Mouse (Mus musculus): ENCODE data around the gene Fyb2.
"Not testable (repeated sequence)": the region's sequence is repeated elsewhere in the genome, so short reads cannot be mapped to it uniquely, and the experiment has no call there.

Fyb2 gene

DNA sequence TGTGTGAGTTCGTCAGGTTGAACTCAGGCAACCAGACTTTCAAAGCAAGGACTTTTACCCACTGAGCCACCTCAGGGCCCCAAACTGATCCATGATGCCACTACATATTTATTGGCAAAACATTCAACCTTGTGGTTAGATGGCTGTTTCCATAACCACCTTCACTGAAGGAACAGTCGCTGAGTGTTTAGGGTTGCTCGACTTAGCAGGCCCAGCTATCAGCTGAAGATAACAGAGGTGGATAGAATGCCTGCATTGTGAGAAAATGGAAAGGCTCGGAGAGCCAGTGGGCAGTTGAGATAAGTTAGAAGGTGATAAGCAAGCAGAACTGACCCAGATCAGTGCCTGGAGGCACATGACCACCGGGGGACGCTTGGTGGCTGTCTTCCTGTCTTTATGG, 26.3 kb downstream of the Fyb2 start:
- no peak for DNase-seq (ENCODE audit: low read depth, low spot score)

DNA sequence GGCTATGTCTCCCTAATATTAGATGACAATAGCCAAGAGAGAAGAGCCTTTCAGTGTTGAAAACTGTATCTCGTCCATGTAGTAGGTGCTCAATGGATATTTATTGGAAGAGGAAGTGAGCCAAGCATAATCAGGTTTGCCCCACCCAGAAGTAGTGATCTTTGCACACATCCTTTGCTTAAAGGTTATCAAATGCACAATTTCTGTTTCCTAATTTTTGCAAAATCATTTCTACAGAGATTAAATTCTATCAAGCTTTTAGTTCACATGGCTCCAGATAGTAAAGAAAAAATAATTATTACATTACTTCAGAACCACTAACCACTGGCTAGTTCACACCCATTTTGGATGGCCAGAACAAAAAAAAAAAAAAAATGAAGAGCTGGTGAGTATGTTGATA, 28.6 kb downstream of the Fyb2 start:
- DNase-seq (ENCODE audit: low read depth, low spot score), result no peak

DNA sequence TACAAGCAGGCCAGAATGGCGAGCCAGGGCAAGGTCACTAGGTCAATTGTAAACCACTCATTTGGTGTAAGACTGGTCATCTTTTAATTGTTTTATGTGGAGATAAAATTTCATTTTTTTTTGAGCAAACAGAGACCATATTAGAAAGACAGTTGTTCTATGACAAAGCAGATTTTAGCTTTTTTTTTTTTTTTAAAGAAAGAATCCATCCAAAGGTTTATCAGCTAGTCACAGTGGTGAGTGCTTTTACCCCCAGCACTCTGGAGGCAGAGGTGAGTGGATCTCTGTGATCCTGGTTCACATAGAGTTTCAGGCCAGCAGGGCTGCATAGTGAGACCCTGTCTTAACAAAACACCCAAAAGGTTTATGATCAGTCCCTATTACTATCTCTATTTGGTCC, 31.2 kb downstream of the Fyb2 start:
- DNase-seq (ENCODE audit: low read depth, low spot score), result no peak

DNA sequence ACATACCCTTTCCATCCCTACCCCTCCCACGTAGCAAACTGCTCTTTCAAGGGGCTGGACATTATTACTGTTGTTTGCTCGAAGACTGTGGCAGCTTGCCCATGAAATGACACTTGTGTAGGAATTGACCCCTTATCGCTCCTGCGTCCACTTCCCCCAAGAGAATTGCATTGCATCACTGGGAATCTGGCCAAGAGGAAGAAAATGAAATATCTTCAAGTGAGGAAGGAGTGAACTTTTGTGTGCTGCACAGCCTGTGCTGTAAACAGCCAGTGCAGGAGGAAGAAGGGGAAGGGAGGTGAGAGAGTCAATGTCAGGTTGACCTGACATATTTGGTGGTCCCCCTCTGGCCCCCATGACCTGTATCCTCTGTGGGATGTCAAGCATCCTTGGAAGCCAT, 35.6 kb downstream of the Fyb2 start:
- no peak for DNase-seq (ENCODE audit: low read depth, low spot score)

DNA sequence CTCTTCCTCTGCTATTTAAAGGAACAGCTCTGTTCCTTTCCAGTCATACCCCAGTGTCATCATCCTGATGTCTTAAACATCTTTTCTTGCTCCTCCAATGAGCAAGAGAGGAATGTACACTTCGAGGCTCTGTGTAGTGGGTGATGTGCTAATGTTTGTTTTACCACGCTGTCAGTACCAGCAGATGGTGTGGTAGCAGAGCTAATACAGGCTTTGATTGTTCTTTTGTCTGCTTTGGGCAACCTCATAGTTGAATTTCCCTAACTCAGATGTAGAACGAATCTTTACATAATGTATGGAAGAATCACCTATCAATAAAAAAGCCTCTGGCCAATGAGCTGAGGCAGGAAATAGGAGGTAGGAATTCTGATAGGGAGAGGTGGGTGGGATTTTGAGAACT, 36.0 kb downstream of the Fyb2 start:
- no peak for DNase-seq (ENCODE audit: low read depth, low spot score)

DNA sequence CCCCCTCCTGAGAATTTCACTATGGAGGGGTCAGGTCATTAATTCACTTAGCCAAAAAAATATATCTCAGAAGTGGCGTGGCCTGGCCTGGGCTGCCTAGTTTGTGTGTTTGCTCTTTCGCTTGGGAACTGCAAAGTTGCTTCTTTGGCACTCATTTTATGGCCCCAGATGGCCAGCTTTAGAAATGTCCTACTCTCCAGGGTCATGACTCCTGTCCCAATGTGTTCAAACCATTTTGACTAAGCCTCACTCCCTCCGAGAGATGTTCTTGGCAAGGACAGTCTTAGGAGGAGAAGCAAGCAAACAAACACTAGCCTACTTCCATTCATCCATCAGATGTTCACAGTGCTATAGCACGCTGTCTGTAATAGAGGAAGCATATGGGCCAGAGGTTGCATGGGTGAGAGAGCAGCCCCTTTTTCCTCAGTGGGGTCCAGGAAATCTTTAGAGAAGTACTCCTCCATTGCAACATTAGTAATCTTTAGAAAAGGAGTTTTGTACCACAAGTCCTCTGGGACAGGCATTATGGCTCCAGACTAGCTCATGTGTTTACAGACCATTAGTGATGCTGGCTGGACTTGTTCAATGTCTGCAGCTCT, 38.1 kb downstream of the Fyb2 start:
- no peak for DNase-seq (ENCODE audit: low read depth, low spot score)

DNA sequence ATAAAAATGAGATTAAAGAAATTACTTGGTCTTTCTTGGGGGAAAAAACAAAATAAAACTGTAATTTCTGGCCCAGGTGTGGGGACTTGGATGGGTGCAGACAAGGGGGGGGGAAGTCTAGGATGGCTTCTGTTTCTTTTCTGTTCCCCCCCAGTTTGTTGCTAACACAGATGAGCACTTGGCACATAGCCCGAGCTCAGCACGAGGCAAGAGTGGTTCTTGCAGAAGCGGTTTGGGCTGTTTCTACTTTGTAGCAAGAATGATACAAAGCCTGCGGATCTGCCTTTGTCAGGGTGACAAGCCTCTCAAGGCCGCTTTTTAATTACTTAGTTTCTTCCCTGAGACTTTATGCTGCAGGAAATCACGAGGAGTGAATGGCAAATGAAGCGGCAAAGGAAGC, 43.4 kb downstream of the Fyb2 start:
- DNase-seq (ENCODE audit: low read depth, low spot score), result no peak

DNA sequence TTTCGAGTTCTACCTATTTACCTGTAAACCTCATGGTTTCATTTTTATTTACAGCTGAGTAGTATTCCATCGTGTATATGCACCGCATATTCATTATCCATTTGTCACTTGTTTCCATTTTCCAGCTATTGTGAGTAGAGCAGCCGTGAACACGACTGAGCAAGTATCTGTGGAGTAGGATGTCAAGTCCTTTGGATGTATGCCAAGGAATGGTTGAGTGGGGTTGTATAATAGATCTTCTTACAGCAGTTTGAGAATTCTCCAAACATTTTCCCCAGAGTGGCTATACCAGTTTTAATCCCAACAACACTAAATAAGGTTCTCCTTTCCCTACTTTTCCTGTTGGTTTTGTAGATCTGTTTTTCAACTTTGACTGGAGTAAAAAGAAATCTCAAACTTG, 48.2 kb downstream of the Fyb2 start:
- DNase-seq (ENCODE audit: low read depth, low spot score), result no peak

DNA sequence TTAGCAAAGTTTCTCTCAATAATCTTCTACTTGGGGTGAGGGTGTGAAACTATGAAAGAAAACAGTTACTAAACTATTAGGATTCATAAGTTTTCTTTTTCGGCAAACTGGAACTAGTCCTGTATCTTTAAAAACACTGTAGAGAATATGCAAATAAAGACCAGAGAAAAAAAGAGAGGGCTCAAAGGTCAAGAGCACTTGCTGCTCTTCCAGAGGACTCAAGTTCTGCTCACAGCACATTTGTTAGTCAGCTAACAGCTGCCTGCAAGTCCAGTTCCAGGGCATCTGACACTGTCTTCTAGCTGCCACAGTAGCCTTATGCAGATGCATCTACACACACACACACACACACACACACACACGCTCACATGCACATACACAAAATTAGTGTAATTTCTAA, 59.4 kb downstream of the Fyb2 start:
- DNase-seq (ENCODE audit: low read depth, low spot score), result no peak

DNA sequence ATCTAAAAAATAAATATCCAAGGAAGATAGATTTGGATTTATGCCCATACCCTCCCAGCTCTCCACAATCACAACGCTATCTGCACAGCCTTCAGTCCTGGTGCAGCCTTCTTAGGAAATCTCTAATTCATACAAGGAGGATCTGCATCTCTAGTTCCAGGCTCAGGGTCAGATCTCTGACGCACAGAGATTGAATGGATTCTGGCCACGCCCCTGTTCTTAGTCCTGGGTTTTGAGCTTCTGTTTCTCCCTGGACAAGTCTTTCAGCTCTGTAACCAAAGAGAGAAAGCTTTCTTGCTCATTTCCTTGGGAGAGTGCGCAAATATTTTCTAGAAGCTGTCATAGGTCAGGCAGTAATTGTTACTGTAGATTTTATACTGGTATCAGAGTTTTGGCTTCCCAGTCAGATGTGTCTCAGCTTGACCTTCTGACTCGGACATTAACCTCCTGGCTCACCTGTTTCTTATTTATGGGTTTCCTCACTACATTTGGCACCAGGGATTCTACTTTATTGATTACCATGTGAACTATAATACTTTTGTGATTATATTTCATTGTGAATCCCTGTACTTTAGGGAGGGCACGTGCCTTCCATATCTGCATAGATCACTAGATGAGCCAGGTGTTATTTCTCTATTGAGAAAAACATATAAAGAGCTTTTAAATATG, 62.0 kb downstream of the Fyb2 start:
- DNase-seq (ENCODE audit: low read depth, low spot score), result no peak

DNA sequence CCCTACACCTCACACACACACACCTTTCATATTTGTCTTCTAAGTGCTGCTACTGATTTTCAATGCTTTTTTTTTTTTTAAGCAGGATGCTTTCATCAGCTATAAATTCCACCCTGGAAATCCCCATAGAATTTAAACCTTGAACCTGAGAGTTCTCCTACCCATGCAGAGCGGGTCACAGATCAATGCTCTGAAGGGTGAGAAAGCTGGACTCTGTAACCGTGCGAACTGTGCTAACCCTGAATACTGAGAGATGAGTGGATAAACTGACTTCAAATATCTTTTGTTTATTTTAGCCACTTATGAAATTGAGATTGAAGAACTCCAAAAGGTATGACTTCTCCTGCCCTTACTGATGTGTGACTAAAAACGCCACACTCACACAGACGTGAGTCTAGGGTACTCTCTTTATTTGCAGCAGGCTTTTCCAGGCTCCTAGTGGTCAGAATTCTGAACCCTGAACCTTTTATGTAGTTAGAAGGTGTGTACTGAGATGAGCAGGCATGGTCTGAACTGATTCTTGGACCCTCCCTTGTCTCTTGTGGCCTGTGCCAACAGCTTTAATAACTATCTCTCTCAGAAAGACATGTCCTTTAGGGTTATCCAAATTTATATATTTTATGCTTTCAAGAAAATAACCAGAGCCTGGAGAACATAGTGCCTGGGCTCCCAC, 72.8 kb downstream of the Fyb2 start:
- DNase-seq (ENCODE audit: low read depth, low spot score), result no peak

DNA sequence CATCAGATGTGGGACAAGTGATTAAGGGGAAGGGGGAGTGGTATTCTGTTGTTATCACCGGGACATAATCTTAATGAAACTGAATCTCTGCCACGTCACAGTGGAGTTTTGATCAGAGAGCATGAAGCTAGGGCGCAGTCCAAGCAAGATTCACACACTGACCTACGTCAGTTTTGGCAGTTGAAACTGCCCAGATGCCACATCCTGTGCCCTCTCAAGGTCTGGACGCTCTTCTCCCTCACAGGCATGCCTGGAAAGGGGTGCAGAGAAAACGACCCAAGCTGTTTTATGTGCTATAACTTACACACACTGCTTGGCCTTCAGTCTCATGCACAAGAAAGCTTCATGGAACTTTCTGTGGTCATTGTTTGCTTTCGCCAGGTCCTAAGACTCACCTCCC, 74.4 kb downstream of the Fyb2 start:
- DNase-seq (ENCODE audit: low read depth, low spot score), result no peak

DNA sequence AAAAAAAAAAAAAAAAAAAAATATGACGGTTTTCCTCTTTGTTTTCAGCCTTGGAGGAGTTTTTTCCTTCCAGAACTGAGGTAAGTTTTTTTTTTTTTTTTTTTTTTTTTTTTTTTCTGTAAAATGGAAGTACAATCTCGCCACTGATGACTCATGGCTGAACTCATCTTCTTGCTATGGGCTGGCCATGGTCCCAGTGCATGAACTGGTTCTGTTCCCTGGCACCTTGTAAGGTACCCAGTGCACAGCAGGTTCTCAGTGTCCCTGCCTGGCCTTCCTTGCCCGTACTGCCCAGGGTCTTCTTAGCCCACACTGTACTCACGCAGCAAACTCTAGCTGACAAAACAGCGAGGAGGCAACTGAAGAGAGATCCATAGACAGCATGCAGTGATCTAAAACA, 74.8 kb downstream of the Fyb2 start:
- peak; percentile 84 for DNase-seq (ENCODE audit: low read depth, low spot score)

DNA sequence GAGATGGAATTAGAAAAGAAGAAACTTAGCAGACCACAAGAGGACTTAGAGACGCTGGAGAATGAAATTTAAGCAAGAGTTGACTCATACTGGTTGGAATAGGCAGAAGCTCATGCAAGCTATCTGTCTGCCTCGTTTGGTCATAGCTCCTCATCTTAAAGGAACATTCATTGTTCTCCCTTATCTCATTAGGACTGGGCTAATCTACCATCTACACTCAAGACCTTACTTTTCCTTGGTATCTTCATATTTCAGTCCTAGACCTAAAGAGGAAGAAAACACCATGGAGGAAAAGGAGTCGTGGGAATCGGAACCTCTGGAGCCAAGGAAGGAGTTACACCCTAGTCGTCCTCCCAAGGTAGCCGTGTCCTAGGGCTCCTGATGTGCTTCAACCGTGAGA, 75.5 kb downstream of the Fyb2 start:
- no peak for DNase-seq (ENCODE audit: low read depth, low spot score)

DNA sequence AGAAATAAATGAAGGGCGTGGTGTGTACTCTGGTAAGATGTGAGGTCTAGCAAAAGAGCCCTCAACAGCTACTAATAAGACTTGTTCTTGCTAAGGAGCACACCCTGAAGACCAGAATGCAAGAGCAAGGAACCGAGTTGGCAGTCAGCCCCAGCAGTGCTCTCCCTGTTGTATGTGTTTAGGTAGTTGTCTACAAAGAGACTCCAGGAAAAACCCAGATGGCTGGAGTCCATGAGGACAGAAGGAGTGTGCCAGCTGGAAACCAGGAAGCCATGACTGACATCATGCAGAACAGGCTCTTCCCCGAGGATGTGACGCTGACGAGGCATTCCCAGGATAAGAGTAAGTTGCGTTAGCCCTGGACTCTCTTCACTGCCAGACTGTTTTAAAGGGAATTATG, 76.8 kb downstream of the Fyb2 start:
- no peak for DNase-seq (ENCODE audit: low read depth, low spot score)

DNA sequence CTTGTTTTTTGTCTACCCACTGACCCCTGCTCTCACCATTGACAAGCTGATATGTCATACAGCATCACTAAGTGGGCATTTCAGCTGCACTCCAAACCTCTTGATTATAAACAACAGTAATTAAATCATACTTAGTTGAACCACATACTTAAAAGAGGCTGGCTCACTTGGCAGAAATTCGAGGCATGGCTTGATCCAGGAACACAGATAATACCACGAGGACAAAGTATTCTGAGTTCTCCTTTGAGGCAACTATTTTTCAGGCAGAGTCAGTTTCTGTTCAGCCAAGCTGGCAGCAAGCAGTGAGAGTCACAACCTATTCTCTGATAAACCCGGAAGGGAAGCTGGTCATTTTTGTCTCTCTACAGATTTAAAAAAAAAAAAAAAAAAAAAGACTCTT, 77.4 kb downstream of the Fyb2 start:
- no peak for DNase-seq (ENCODE audit: low read depth, low spot score)

DNA sequence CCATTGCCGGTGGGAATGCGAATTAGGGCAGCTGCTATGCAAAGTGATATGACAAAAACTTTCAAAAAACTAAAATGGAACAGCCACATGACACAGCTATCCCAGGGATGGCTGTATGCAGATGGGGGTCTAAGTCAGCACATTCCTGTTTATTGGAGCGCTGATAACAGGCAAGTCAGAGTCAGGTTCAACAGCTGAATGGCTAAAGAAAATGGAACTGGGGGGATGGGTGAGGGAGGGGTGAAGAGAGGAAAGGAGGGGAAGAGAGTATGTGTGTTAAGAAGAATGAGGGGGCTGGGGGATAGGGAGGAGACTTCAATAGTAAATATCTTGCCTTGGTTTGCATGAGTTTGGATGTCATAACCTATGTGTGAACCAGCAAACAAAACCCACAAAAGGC, 79.0 kb downstream of the Fyb2 start:
- DNase-seq (ENCODE audit: low read depth, low spot score), result no peak

DNA sequence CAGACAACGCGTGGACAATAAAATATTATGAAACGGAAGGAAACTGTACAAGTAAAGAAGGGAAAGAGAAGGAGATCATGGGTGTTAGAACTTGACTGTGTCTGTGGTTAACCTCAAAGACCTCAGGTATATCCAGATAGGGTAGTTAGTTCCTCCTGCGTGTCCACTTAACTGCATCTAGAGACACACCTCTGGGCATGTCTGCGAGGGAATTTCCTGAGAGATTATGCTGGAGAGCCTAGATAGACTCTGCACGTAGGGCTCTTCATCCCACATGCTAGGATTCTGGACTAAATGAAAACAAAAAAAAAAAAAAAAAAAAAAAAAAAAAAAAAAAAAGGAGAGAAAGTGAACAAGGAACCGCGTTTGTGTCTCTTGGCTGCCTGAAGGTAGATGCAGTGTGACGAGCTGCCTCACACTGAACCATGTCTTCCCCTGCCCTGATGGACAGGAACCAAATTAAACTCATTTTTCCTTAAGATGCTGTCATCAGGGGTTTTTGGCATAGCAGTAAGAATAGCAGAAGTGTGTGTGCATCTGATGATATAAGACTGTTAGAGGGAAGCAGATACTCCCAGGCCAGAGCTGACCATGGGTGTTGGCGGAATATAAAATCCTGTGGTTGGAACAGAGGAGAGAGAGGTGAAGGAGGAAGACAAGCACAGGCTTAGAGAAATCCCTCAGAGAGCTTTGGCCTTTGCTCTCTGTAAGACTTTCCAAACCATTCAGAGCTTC, 80.1 kb downstream of the Fyb2 start:
- no peak for DNase-seq (ENCODE audit: low read depth, low spot score)

DNA sequence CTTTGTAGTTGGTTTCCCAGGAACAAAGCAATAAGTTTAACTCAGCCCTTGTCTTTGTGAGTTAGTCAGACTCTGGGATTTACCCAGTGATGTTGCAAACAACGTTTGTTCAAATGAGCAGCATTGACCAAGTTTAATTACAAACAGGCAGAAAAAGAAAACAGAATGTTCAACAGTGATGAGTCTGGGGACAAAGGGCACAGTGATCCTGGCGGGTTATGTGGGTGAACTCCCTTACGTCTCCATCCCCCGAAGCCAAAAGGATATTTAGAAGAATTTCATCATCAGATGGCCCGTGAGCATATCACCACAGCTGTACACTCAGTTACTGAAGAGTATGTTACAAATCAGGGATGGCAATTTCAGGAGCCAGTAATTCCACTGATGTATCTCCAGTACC, 86.4 kb downstream of the Fyb2 start:
- no peak for DNase-seq (ENCODE audit: low read depth, low spot score)

DNA sequence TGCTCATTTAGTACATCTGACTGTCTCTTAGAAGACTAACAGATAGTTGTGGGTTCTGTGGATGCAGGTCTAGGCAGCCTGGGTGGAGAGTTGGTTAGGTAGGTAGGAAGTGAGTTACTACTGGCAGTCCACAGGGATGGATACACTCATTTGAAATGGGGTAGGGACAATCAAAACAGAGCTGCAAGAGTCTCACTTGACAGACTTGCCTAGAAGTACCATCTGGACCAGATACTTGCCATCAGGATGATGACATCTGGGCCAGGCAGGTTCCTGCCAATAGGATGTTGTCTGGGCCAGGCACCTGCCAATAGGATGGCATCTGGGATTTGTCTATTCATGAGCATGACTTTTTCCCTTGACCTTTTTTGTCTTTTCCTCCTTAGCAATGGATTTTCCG, 88.5 kb downstream of the Fyb2 start:
- DNase-seq (ENCODE audit: low read depth, low spot score), result no peak

DNA sequence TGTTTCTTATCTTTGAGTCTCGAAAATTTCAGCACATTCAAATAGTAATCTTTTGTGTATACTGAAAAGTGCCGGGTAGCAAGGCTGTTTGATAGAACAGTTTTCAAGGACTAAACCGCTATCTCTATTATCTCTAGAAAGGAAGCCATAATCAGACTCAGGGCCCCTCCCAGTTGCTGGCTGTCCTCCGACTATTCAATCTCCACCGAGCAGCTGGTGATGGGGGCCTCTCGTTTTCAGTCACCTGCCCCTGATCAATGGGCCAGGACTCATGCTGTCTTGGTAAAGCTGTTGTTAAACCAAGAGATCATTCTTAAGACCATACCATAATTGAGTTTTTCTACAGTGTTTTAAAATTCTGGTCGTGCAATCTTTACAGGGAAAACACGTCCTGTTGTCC, 90.9 kb downstream of the Fyb2 start:
- no peak for DNase-seq (ENCODE audit: low read depth, low spot score)

DNA sequence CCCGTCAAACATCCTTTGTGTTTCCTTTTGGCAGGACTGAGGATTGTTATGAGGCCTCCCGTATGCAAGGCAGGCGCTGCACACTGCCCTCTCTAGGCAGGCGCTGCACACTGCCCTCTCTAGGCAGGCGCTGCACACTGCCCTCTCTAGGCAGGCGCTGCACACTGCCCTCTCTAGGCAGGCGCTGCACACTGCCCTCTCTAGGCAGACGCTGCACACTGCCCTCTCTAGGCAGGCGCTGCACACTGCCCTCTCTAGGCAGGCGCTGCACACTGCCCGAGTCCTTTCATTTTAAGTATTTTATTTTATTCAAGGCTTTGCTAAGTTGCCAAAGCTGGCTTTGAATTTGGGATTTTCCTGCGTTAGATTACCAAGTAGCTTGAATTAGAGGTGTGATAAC, 91.4 kb downstream of the Fyb2 start:
- DNase-seq (ENCODE audit: low read depth, low spot score), result not testable (repeated sequence)
